Mouse (Mus musculus): ENCODE measurements around the gene Myh3. TPM values are rescaled to one million over a fixed set of nuclear protein-coding genes. Genes with fewer than 3 reads are reported as not detected.

Myh3 gene
- polyA plus RNA-seq, 1 experiment: 0.09 TPM

GRCm38 (mm10) chr11:67142047-67142446 lies 63.9 kb downstream of the Myh3 start:
- H3K36me3 ChIP-seq (ENCODE audit: control insufficient read depth, insufficient read depth, low read length): no peaks in the 10 kb centered on the region
- H3K27ac ChIP-seq (ENCODE audit: control insufficient read depth, insufficient read depth, low read depth, low read length): no peak overlapping the region
- no peak overlapping the region for H3K4me3 ChIP-seq (ENCODE audit: control insufficient read depth, low read depth, low read length)
- TF ChIP-seq POLR2A (IDR thresholded peaks at IDR 0.05; ENCODE audit: control insufficient read depth, low read depth, low read length): no peak
- TF ChIP-seq CTCF (IDR thresholded peaks at IDR 0.05; ENCODE audit: control insufficient read depth, insufficient read depth, insufficient replicate concordance, low read depth, low read length): no peak
- H3K4me1 ChIP-seq (ENCODE audit: control insufficient read depth, insufficient read depth, low read length): no peaks in the 10 kb centered on the region
- no peaks in the 10 kb centered on the region for H3K27me3 ChIP-seq (ENCODE audit: control insufficient read depth, insufficient read depth, low read length)

- H3K4me3 ChIP-seq (ENCODE audit: control insufficient read depth, low read depth, low read length): no peak overlapping the region
- H3K4me1 ChIP-seq (ENCODE audit: control insufficient read depth, insufficient read depth, low read length): peaks cover 6% of the 10 kb centered on the region
- H3K36me3 ChIP-seq (ENCODE audit: control insufficient read depth, insufficient read depth, low read length): no peaks in the 10 kb centered on the region
- TF ChIP-seq POLR2A (IDR thresholded peaks at IDR 0.05; ENCODE audit: control insufficient read depth, low read depth, low read length) (no peak), CTCF (IDR thresholded peaks at IDR 0.05; ENCODE audit: control insufficient read depth, insufficient read depth, insufficient replicate concordance, low read depth, low read length) (no peak)
- H3K27me3 ChIP-seq (ENCODE audit: control insufficient read depth, insufficient read depth, low read length): no peaks in the 10 kb centered on the region
- H3K27ac ChIP-seq (ENCODE audit: control insufficient read depth, insufficient read depth, low read depth, low read length): no peak overlapping the region
These were observed 65.0 kb downstream of the Myh3 start for GRCm38 (mm10) chr11:67143065-67143464.

GRCm38 (mm10) chr11:67143863-67144498 lies 65.9 kb downstream of the Myh3 start:
- TF ChIP-seq POLR2A (IDR thresholded peaks at IDR 0.05; ENCODE audit: control insufficient read depth, low read depth, low read length) (no peak), CTCF (IDR thresholded peaks at IDR 0.05; ENCODE audit: control insufficient read depth, insufficient read depth, insufficient replicate concordance, low read depth, low read length) (no peak)
- H3K27ac ChIP-seq (ENCODE audit: control insufficient read depth, insufficient read depth, low read depth, low read length): no peak overlapping the region
- H3K4me1 ChIP-seq (ENCODE audit: control insufficient read depth, insufficient read depth, low read length): peaks cover 6% of the 10 kb centered on the region
- H3K36me3 ChIP-seq (ENCODE audit: control insufficient read depth, insufficient read depth, low read length): no peaks in the 10 kb centered on the region
- H3K27me3 ChIP-seq (ENCODE audit: control insufficient read depth, insufficient read depth, low read length): no peaks in the 10 kb centered on the region
- H3K4me3 ChIP-seq (ENCODE audit: control insufficient read depth, low read depth, low read length): no peak overlapping the region

GRCm38 (mm10) chr11:67144559-67145265 lies 66.6 kb downstream of the Myh3 start:
- no peak overlapping the region for H3K27ac ChIP-seq (ENCODE audit: control insufficient read depth, insufficient read depth, low read depth, low read length)
- H3K4me1 ChIP-seq (ENCODE audit: control insufficient read depth, insufficient read depth, low read length): peaks cover 6% of the 10 kb centered on the region
- H3K27me3 ChIP-seq (ENCODE audit: control insufficient read depth, insufficient read depth, low read length): no peaks in the 10 kb centered on the region
- no peaks in the 10 kb centered on the region for H3K36me3 ChIP-seq (ENCODE audit: control insufficient read depth, insufficient read depth, low read length)
- no peak for TF ChIP-seq POLR2A (IDR thresholded peaks at IDR 0.05; ENCODE audit: control insufficient read depth, low read depth, low read length)
- TF ChIP-seq CTCF (IDR thresholded peaks at IDR 0.05; ENCODE audit: control insufficient read depth, insufficient read depth, insufficient replicate concordance, low read depth, low read length): no peak
- H3K4me3 ChIP-seq (ENCODE audit: control insufficient read depth, low read depth, low read length): no peak overlapping the region

GRCm38 (mm10) chr11:67145482-67146408 lies 67.6 kb downstream of the Myh3 start:
- Histone ChIP-seq H3K4me1 (ENCODE audit: control insufficient read depth, insufficient read depth, low read length) (peaks cover 6% of the 10 kb centered on the region), H3K4me3 (ENCODE audit: control insufficient read depth, low read depth, low read length) (no peak overlapping the region), H3K27ac (ENCODE audit: control insufficient read depth, insufficient read depth, low read depth, low read length) (no peak overlapping the region), H3K27me3 (ENCODE audit: control insufficient read depth, insufficient read depth, low read length) (no peaks in the 10 kb centered on the region), H3K36me3 (ENCODE audit: control insufficient read depth, insufficient read depth, low read length) (no peaks in the 10 kb centered on the region)
- TF ChIP-seq POLR2A (IDR thresholded peaks at IDR 0.05; ENCODE audit: control insufficient read depth, low read depth, low read length): no peak
- TF ChIP-seq CTCF (IDR thresholded peaks at IDR 0.05; ENCODE audit: control insufficient read depth, insufficient read depth, insufficient replicate concordance, low read depth, low read length): no peak

- no peaks in the 10 kb centered on the region for H3K36me3 ChIP-seq (ENCODE audit: control insufficient read depth, insufficient read depth, low read length)
- TF ChIP-seq CTCF (IDR thresholded peaks at IDR 0.05; ENCODE audit: control insufficient read depth, insufficient read depth, insufficient replicate concordance, low read depth, low read length) (no peak), POLR2A (IDR thresholded peaks at IDR 0.05; ENCODE audit: control insufficient read depth, low read depth, low read length) (no peak)
- no peaks in the 10 kb centered on the region for H3K27me3 ChIP-seq (ENCODE audit: control insufficient read depth, insufficient read depth, low read length)
- no peak overlapping the region for H3K27ac ChIP-seq (ENCODE audit: control insufficient read depth, insufficient read depth, low read depth, low read length)
- H3K4me3 ChIP-seq (ENCODE audit: control insufficient read depth, low read depth, low read length): no peak overlapping the region
- H3K4me1 ChIP-seq (ENCODE audit: control insufficient read depth, insufficient read depth, low read length): peaks cover 6% of the 10 kb centered on the region
These were observed 68.5 kb downstream of the Myh3 start for GRCm38 (mm10) chr11:67146409-67147282.

All from testis, adult 2 months (tissue).